In genomic region chr8:100890307-100890706, GRCm38 (mm10) we compare ENCODE assay signal across 28 mouse cellular contexts.
DNase-seq lines count a peak whose midpoint lies in the region; ATAC-seq and TF ChIP-seq lines count a peak whose summit lies in the region.
"Had no signal": no experiment of that assay in that cellular context is flagged by ENCODE, and none has a peak within 500 bp of the region (broad histone marks: within the 10 kb centered on the region; RNA-seq: fewer than 3 reads in every experiment).

No protein-coding gene starts in this region.

- no peaks in the 10 kb centered on the region for H3K36me3 ChIP-seq in intestine, embryonic 14.5 days (ENCODE audit: control insufficient read depth, insufficient read depth, low read length)
- no peaks in the 10 kb centered on the region for H3K36me3 ChIP-seq in intestine, postnatal 0 days (ENCODE audit: control insufficient read depth, insufficient read depth)
- H3K36me3 ChIP-seq in liver, adult 2 months (ENCODE audit: control insufficient read depth, insufficient read depth, low read length) = no peaks in the 10 kb centered on the region
- no peaks in the 10 kb centered on the region for H3K36me3 ChIP-seq in liver, embryonic 12.5 days
- no peaks in the 10 kb centered on the region for H3K36me3 ChIP-seq in intestine, embryonic 15.5 days
- H3K36me3 ChIP-seq: embryonic facial prominence, embryonic 13.5 days; forebrain, embryonic 10.5 days; G1E; heart, embryonic 10.5 days; heart, embryonic 13.5 days had no signal

- H3K27ac ChIP-seq in intestine, embryonic 14.5 days (ENCODE audit: low read depth) = no peak overlapping the region
- no peak overlapping the region for H3K27ac ChIP-seq in intestine, postnatal 0 days (ENCODE audit: low read depth, low read length)
- no peak overlapping the region for H3K27ac ChIP-seq in liver, adult 2 months (replicated peaks; ENCODE audit: insufficient read depth, low read depth, low read length)
- no peak overlapping the region for H3K27ac ChIP-seq in liver, embryonic 12.5 days
- no peak overlapping the region for H3K27ac ChIP-seq in intestine, embryonic 15.5 days
- H3K27ac ChIP-seq: embryonic facial prominence, embryonic 13.5 days; forebrain, embryonic 10.5 days; forebrain, embryonic 13.5 days; heart, adult 2 months; heart, embryonic 10.5 days; heart, embryonic 13.5 days; hindbrain, embryonic 14.5 days had no signal

- WGBS in intestine, embryonic 14.5 days = 76% methylated on average over 3 of the region's 3 CpGs
- 72% methylated on average over 3 of the region's 3 CpGs for WGBS in intestine, postnatal 0 days
- WGBS in liver, adult 2 months = 87% methylated on average over 3 of the region's 3 CpGs
- WGBS in liver, embryonic 12.5 days (ENCODE audit: insufficient replicate concordance) = 64% methylated on average over 3 of the region's 3 CpGs
- WGBS in intestine, embryonic 15.5 days = 76% methylated on average over 3 of the region's 3 CpGs
- WGBS in large intestine, adult 2 months = 31% methylated on average over 3 of the region's 3 CpGs

- ATAC-seq in intestine, embryonic 14.5 days (replicated peaks; ENCODE audit: low FRiP score, low TSS enrichment, low read depth) = peak; percentile 32; the same call in 1 of the 2 replicates
- ATAC-seq in intestine, postnatal 0 days = no peak
- no peak for ATAC-seq in liver, embryonic 12.5 days
- peak; percentile 83 for ATAC-seq in intestine, embryonic 15.5 days
- ATAC-seq: forebrain, embryonic 13.5 days; forebrain, embryonic 16.5 days; Patski had no signal

- no peaks in the 10 kb centered on the region for H3K27me3 ChIP-seq in intestine, embryonic 14.5 days (replicated peaks; ENCODE audit: control insufficient read depth, insufficient read depth, low read length)
- H3K27me3 ChIP-seq in intestine, postnatal 0 days (replicated peaks; ENCODE audit: control insufficient read depth, insufficient read depth, low read length) = no peaks in the 10 kb centered on the region
- no peaks in the 10 kb centered on the region for H3K27me3 ChIP-seq in liver, adult 2 months (ENCODE audit: control insufficient read depth, insufficient read depth, low read length)
- H3K27me3 ChIP-seq in liver, embryonic 12.5 days (replicated peaks) = no peaks in the 10 kb centered on the region
- no peaks in the 10 kb centered on the region for H3K27me3 ChIP-seq in intestine, embryonic 15.5 days (replicated peaks)
- H3K27me3 ChIP-seq: CH12.LX; embryonic facial prominence, embryonic 13.5 days; forebrain, embryonic 13.5 days; heart, embryonic 13.5 days; Patski had no signal

- no peak overlapping the region for H3K9ac ChIP-seq in intestine, embryonic 14.5 days (ENCODE audit: low read length)
- H3K9ac ChIP-seq in intestine, postnatal 0 days (ENCODE audit: low read depth, low read length) = no peak overlapping the region
- no peak overlapping the region for H3K9ac ChIP-seq in liver, adult 2 months (ENCODE audit: low read depth, low read length)
- no peak overlapping the region for H3K9ac ChIP-seq in liver, embryonic 12.5 days
- no peak overlapping the region for H3K9ac ChIP-seq in intestine, embryonic 15.5 days
- H3K9ac ChIP-seq: embryonic facial prominence, embryonic 13.5 days; forebrain, embryonic 13.5 days; heart, embryonic 13.5 days; hindbrain, embryonic 14.5 days had no signal

- H3K79me2 ChIP-seq in liver, adult 2 months (ENCODE audit: control insufficient read depth, insufficient read depth, low read length) = no peaks in the 10 kb centered on the region

- no peak overlapping the region for H3K4me2 ChIP-seq in intestine, embryonic 14.5 days (ENCODE audit: low read length)
- H3K4me2 ChIP-seq in intestine, postnatal 0 days (replicated peaks; ENCODE audit: low read depth) = no peak overlapping the region
- H3K4me2 ChIP-seq in liver, embryonic 12.5 days = no peak overlapping the region
- H3K4me2 ChIP-seq in intestine, embryonic 15.5 days (replicated peaks) = no peak overlapping the region
- H3K4me2 ChIP-seq: embryonic facial prominence, embryonic 13.5 days; forebrain, embryonic 13.5 days; heart, embryonic 13.5 days; hindbrain, embryonic 14.5 days had no signal

- DNase-seq in intestine, embryonic 14.5 days (ENCODE audit: low spot score) = no peak
- DNase-seq in liver, adult 2 months (ENCODE audit: extremely low read depth, low read depth, low spot score) = peak; percentile 2
- DNase-seq in large intestine, adult 2 months (ENCODE audit: low read depth, low spot score) = peak; percentile 38
- no peak for DNase-seq in embryo, embryonic 10 days (ENCODE audit: low spot score)
- DNase-seq: adrenal gland, postnatal 10 days; adrenal gland, postnatal 36 days; B cell, adult 2 months; cerebellum, adult 18-20 months; cerebellum, adult 9-10 months; cerebellum, postnatal 14 days; gastrocnemius, postnatal 10 days; gastrocnemius, postnatal 36 days; heart, adult 2 months; heart, postnatal 14 days; heart, postnatal 4 days had no signal

- no peak for TF ChIP-seq CTCF in intestine, postnatal 0 days (IDR thresholded peaks at IDR 0.05; ENCODE audit: low read depth)
- TF ChIP-seq CTCF in liver, adult 2 months (IDR thresholded peaks at IDR 0.05; ENCODE audit: low read depth, low read length) = no peak

- no peak overlapping the region for H3K4me3 ChIP-seq in intestine, embryonic 14.5 days (ENCODE audit: low read depth, low read length)
- no peak overlapping the region for H3K4me3 ChIP-seq in intestine, postnatal 0 days (ENCODE audit: low read depth, low read length)
- H3K4me3 ChIP-seq in liver, adult 2 months (ENCODE audit: insufficient read depth, low read depth, low read length) = no peak overlapping the region
- no peak overlapping the region for H3K4me3 ChIP-seq in liver, embryonic 12.5 days
- H3K4me3 ChIP-seq in intestine, embryonic 15.5 days (replicated peaks) = no peak overlapping the region
- H3K4me3 ChIP-seq: embryonic facial prominence, embryonic 13.5 days; forebrain, embryonic 10.5 days; forebrain, embryonic 13.5 days; heart, adult 2 months; heart, embryonic 10.5 days; heart, embryonic 13.5 days had no signal

- TF ChIP-seq POLR2A in liver, adult 2 months (IDR thresholded peaks at IDR 0.05; ENCODE audit: extremely low read depth, insufficient read depth, low read length) = no peak

- H3K4me1 ChIP-seq in intestine, embryonic 14.5 days (replicated peaks; ENCODE audit: control insufficient read depth, insufficient read depth, low read length) = no peaks in the 10 kb centered on the region
- H3K4me1 ChIP-seq in intestine, postnatal 0 days (replicated peaks; ENCODE audit: control insufficient read depth, insufficient read depth, low read length) = no peaks in the 10 kb centered on the region
- no peaks in the 10 kb centered on the region for H3K4me1 ChIP-seq in liver, adult 2 months (ENCODE audit: control insufficient read depth, insufficient read depth, low read length)
- no peaks in the 10 kb centered on the region for H3K4me1 ChIP-seq in liver, embryonic 12.5 days
- H3K4me1 ChIP-seq in intestine, embryonic 15.5 days (replicated peaks) = no peaks in the 10 kb centered on the region
- H3K4me1 ChIP-seq: embryonic facial prominence, embryonic 13.5 days; forebrain, embryonic 13.5 days; heart, embryonic 10.5 days; heart, embryonic 13.5 days had no signal

- H3K9me3 ChIP-seq in intestine, embryonic 14.5 days (ENCODE audit: control insufficient read depth, low read length) = no peaks in the 10 kb centered on the region
- H3K9me3 ChIP-seq in intestine, postnatal 0 days (ENCODE audit: control insufficient read depth) = no peaks in the 10 kb centered on the region
- H3K9me3 ChIP-seq in liver, embryonic 12.5 days (replicated peaks) = no peaks in the 10 kb centered on the region
- H3K9me3 ChIP-seq in intestine, embryonic 15.5 days = no peaks in the 10 kb centered on the region
- H3K9me3 ChIP-seq: embryonic facial prominence, embryonic 13.5 days; forebrain, embryonic 10.5 days; forebrain, embryonic 13.5 days; heart, embryonic 10.5 days; heart, embryonic 13.5 days had no signal

Comparison
In these comparisons a context has a peak if more than half of its experiments do, and no peak if none do; other contexts are left out.
1. ATAC-seq: peak in intestine, embryonic 14.5 days (single experiment) and intestine, embryonic 15.5 days (single experiment); none in intestine, postnatal 0 days (single experiment) and liver, embryonic 12.5 days (single experiment).
2. DNase-seq: peak in liver, adult 2 months (single experiment) and large intestine, adult 2 months (single experiment); none in intestine, embryonic 14.5 days (single experiment) and embryo, embryonic 10 days (single experiment).